Mouse (Mus musculus): ENCODE data around the gene Rbp2.

DNA sequence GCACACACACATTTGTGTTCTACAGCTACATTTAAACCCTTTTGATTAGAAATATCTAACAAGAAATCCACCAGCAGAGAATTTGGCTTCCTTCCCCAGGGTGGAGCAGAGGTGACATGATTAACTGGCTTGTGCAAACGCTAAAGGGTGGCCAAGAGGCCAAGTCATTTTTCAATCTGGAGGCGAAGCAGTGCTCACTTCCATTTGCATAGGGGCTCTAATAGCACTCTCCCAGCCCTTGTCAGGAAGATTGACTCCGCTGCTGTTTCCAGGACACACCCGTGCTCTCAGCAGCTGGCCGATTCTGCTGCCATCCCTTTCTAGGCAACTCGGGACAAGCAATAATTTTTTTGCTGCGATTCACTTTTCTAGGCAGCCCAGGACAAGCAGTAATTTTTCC, 11.2 kb downstream of the Rbp2 start:
- TF ChIP-seq POLR2A (IDR thresholded peaks at IDR 0.05; ENCODE audit: low read depth, low read length) (no peak), CTCF (IDR thresholded peaks at IDR 0.05; ENCODE audit: extremely low read depth, insufficient read depth, insufficient read length, insufficient replicate concordance) (no peak)
